Mouse (Mus musculus) ES-CJ7 (cell line): ENCODE measurements around the gene Mfsd5.
A peak's percentile ranks its signal among the peaks of the same experiment; 100 is the strongest.

Source experiments
- DNase-seq: peaks from one replicate; pipeline ENCODE4 v3.0.0; 2011; ENCODE audit warnings: low read depth, low spot score

The Mfsd5 gene

GRCm38 (mm10) chr15:102247252-102248130, 31.8 kb upstream of the Mfsd5 start:
- peak; percentile 87 for DNase-seq

- no peak for DNase-seq
These were observed 31.0 kb upstream of the Mfsd5 start for GRCm38 (mm10) chr15:102248131-102248811.

GRCm38 (mm10) chr15:102248812-102249191, 30.5 kb upstream of the Mfsd5 start:
- peak; percentile 66 for DNase-seq

GRCm38 (mm10) chr15:102249251-102249691, 30.0 kb upstream of the Mfsd5 start:
- DNase-seq: peak; percentile 91

- peak; percentile 56 for DNase-seq
These were observed 29.3 kb upstream of the Mfsd5 start for GRCm38 (mm10) chr15:102249967-102250366.

GRCm38 (mm10) chr15:102250521-102250920, 28.7 kb upstream of the Mfsd5 start:
- DNase-seq: peak; percentile 94

GRCm38 (mm10) chr15:102255547-102256255, 23.6 kb upstream of the Mfsd5 start:
- no peak for DNase-seq

GRCm38 (mm10) chr15:102256431-102257201, 22.6 kb upstream of the Mfsd5 start:
- DNase-seq: no peak

GRCm38 (mm10) chr15:102257202-102258075, 21.8 kb upstream of the Mfsd5 start, which contains the start of gene Rarg:
Rarg (minus strand) TSS chr15:102257517.
- no peak for DNase-seq

- peak; percentile 82 for DNase-seq
These were observed 21.2 kb upstream of the Mfsd5 start for GRCm38 (mm10) chr15:102258076-102258470.

GRCm38 (mm10) chr15:102258581-102259253, 20.5 kb upstream of the Mfsd5 start:
- DNase-seq: no peak

GRCm38 (mm10) chr15:102262582-102262981, 16.7 kb upstream of the Mfsd5 start:
- DNase-seq: peak; percentile 67

- no peak for DNase-seq
These were observed 16.2 kb upstream of the Mfsd5 start for GRCm38 (mm10) chr15:102263037-102263436.

- DNase-seq: peak; percentile 58
These were observed 13.7 kb upstream of the Mfsd5 start for GRCm38 (mm10) chr15:102265548-102265947.

- no peak for DNase-seq
These were observed 8.8 kb upstream of the Mfsd5 start, which contains the start of gene Gm9918 for GRCm38 (mm10) chr15:102270274-102270960. Gm9918 (plus strand) TSS chr15:102270563.

- peak; percentile 71 for DNase-seq
These were observed 7.8 kb upstream of the Mfsd5 start for GRCm38 (mm10) chr15:102271441-102271840.

- peak; percentile 50 for DNase-seq
These were observed 5.1 kb upstream of the Mfsd5 start for GRCm38 (mm10) chr15:102273982-102274716.

GRCm38 (mm10) chr15:102278726-102279091, 545 bp upstream of the Mfsd5 start:
- no peak for DNase-seq
